Mouse (Mus musculus): ENCODE measurements at regions not wholly inside any gene's neighbourhood (a gene's known extent, or its start where the extent isn't known, plus 50 kb on each side); places are given as distances from the start of the nearest gene placed in this dataset.
A peak's percentile ranks its signal among the peaks of the same experiment; 100 is the strongest.

GRCm38 (mm10) chr3:118418981-118419380 is 142.9 kb upstream of the Dpyd start:
- no peak for ATAC-seq (ENCODE audit: extremely low read depth, insufficient number of reproducible peaks, low FRiP score, low TSS enrichment)
- Histone ChIP-seq H3K27ac (replicated peaks) (no peak overlapping the region), H3K36me3 (no peaks in the 10 kb centered on the region), H3K4me2 (no peak overlapping the region), H3K4me1 (no peaks in the 10 kb centered on the region), H3K27me3 (replicated peaks) (no peaks in the 10 kb centered on the region), H3K9me3 (no peaks in the 10 kb centered on the region), H3K4me3 (no peak overlapping the region), H3K9ac (no peak overlapping the region)
- WGBS, result 68% methylated on average over 3 of the region's 3 CpGs

DNA sequence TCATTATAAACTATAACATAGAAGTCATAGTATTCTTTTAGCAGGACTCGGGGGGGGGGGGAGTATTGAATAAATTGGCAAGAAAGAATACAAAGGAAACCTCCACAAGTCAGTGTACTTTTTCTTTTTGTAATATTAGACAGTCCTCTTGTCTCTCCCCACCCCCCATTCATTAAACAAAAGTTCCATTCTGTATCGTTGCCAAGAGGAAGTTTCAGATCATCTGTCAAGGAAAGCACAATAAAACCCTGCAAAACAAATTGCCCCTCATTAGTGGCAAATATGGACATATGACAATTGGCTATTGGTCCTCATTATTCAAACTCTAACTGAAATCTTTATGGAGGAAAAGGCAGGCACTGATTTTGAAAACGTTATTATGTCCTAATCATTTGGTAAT is 140.2 kb upstream of the Dpyd start:
- peaks cover 6% of the 10 kb centered on the region; the same call in 1 of the 2 replicates for H3K27me3 ChIP-seq (replicated peaks)
- 48% methylated on average over 3 of the region's 3 CpGs for WGBS
- ATAC-seq (ENCODE audit: extremely low read depth, insufficient number of reproducible peaks, low FRiP score, low TSS enrichment), result no peak

GRCm38 (mm10) chr3:118425748-118426147 is 136.2 kb upstream of the Dpyd start:
- Histone ChIP-seq H3K4me3 (peak overlapping the region; percentile 49), H3K4me1 (peaks cover 16% of the 10 kb centered on the region), H3K27ac (replicated peaks) (no peak overlapping the region), H3K27me3 (replicated peaks) (peaks cover 24% of the 10 kb centered on the region), H3K4me2 (peak overlapping the region; percentile 74), H3K9ac (peak overlapping the region; percentile 21; the same call in 1 of the 2 replicates), H3K36me3 (no peaks in the 10 kb centered on the region), H3K9me3 (no peaks in the 10 kb centered on the region)
- WGBS, result 6% methylated on average over 19 of the region's 19 CpGs
- ATAC-seq (ENCODE audit: extremely low read depth, insufficient number of reproducible peaks, low FRiP score, low TSS enrichment), result no peak; the same call in 1 of the 2 replicates

More for the DNA sequence above, 140.2 kb upstream of the Dpyd start:
- H3K4me2 ChIP-seq, result no peak overlapping the region
- H3K36me3 ChIP-seq, result no peaks in the 10 kb centered on the region
- no peak overlapping the region for H3K27ac ChIP-seq (replicated peaks)
- no peaks in the 10 kb centered on the region for H3K9me3 ChIP-seq
- no peak overlapping the region for H3K4me3 ChIP-seq
- no peak overlapping the region for H3K9ac ChIP-seq
- peaks cover 8% of the 10 kb centered on the region; the same call in 1 of the 2 replicates for H3K4me1 ChIP-seq

DNA sequence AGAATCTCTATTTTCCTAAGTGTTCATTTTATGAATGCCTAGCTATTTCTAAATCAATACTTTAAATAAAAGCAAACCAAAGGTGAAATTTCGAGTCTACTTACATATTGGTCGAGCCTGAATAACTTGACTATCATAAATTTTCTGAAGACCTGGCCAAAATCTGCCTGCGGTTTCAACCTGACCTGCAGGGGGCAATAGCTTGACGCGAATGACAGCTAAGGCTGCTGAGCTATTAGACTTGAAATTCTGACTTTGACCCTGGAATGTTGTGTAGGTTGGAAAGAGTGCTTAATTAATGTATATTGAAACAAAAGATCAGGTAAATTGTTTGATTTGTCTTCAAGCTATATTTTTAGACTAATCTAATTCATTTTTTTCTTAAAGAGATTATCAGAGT is 133.4 kb upstream of the Dpyd start:
- WGBS, result 2% methylated on average over 5 of the region's 5 CpGs

DNA sequence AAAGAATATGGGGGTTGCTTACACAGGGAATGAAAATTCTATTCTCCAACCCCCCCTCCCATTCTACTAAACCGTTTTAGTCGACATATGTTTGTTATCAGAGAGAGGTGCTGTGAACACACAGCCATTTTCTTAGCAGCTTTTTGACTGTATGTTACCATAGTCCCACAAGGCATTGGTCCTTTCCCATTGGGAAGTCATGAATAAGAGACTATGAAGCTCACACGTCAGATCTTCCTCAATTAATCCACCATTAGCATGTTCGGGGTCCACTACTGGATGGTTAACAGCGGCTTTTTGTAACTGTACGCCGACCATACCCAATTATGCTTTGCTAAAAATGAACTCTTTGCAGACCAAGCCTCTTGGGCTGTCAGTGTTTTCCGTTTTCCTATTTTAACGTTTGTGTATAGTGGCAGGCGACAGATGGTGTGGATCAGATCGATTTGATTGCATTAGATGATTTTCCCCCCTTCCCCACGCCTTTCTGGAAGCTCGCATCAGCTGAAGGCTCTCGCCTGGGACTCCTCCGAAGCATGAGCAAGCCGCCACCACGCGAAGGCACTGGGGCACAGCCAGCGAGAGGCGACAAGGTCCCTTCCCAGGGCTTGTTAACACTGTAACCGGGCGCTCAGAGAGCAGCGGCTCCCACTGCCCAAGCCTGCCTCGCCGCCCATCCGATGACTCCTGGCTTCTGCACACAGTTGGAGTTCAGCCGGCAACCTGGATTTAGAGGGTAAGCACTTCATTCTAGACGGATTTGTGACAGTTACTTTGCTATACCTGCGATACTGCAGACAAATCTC is 131.9 kb upstream of the Dpyd start:
- 9% methylated on average over 29 of the region's 29 CpGs for WGBS
- peak overlapping the region; percentile 69 for H3K4me2 ChIP-seq
- no peak overlapping the region for H3K27ac ChIP-seq (replicated peaks)
- H3K27me3 ChIP-seq (replicated peaks), result peaks cover 65% of the 10 kb centered on the region
- H3K36me3 ChIP-seq, result no peaks in the 10 kb centered on the region
- H3K4me3 ChIP-seq, result peak overlapping the region; percentile 45
- peaks cover 31% of the 10 kb centered on the region for H3K4me1 ChIP-seq
- H3K9ac ChIP-seq, result peak overlapping the region; percentile 24; the same call in 1 of the 2 replicates
- ATAC-seq (ENCODE audit: extremely low read depth, insufficient number of reproducible peaks, low FRiP score, low TSS enrichment), result no peak
- no peaks in the 10 kb centered on the region for H3K9me3 ChIP-seq

More for the DNA sequence above, 133.4 kb upstream of the Dpyd start:
- H3K27ac ChIP-seq (replicated peaks), result no peak overlapping the region
- no peak overlapping the region for H3K4me3 ChIP-seq
- H3K4me1 ChIP-seq, result peaks cover 22% of the 10 kb centered on the region
- no peak for ATAC-seq (ENCODE audit: extremely low read depth, insufficient number of reproducible peaks, low FRiP score, low TSS enrichment)
- H3K27me3 ChIP-seq (replicated peaks), result peaks cover 50% of the 10 kb centered on the region
- H3K9ac ChIP-seq, result no peak overlapping the region
- no peak overlapping the region for H3K4me2 ChIP-seq
- H3K36me3 ChIP-seq, result no peaks in the 10 kb centered on the region
- H3K9me3 ChIP-seq, result no peaks in the 10 kb centered on the region

DNA sequence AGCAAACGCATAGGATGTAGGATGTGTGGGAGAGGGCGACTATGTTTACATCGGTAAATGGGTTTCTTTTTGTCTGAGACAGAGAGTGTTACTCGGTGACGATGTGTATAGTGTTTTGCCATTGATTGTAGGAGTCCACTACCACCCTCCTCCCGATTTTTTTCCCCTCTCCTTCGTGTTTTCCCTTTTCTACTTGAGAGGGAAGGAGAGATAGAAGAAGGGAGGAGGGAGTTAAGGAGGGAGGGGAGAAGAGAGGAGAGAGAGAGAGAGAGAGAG is 131.4 kb upstream of the Dpyd start:
- H3K9ac ChIP-seq, result peak overlapping the region; percentile 24; the same call in 1 of the 2 replicates
- peaks cover 36% of the 10 kb centered on the region for H3K4me1 ChIP-seq
- no peak overlapping the region for H3K27ac ChIP-seq (replicated peaks)
- no peaks in the 10 kb centered on the region for H3K36me3 ChIP-seq
- peak overlapping the region; percentile 45 for H3K4me3 ChIP-seq
- 2% methylated on average over 7 of the region's 7 CpGs for WGBS
- no peaks in the 10 kb centered on the region for H3K9me3 ChIP-seq
- no peak for ATAC-seq (ENCODE audit: extremely low read depth, insufficient number of reproducible peaks, low FRiP score, low TSS enrichment)
- H3K4me2 ChIP-seq, result peak overlapping the region; percentile 69
- peaks cover 70% of the 10 kb centered on the region for H3K27me3 ChIP-seq (replicated peaks)

DNA sequence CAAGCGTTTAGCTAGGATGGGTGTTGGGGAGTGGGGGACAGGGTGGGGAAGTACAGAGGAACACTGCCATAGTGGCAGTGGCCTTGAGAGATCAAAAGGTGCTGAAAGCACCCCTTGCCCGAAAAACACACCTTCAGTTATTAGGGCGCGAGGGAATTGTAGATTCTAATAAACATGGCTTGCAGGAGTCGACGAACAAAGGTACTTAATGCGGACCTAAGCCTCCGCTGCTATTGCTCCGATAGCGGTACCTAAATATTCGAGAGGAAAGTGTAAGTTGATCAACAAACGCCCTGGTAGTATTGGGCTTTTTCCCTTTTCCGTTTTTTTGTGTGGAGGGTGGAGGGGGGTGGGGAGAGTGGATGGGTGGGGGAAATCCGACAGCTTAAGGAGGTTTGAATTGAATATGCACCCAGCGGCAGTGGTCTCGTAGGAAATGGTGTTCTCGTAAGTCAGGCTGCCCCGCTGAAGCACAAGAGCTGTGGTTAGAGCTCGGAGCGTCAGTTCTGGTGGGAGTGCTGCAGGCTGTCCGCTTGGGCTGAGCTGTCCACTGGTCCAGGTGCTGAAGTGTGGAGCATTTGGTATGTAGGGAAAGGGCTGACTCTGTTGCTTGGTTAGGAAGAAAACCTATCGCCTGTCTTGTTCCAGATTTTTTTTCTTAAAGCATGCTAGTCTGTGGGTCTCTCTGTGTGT is 130.8 kb upstream of the Dpyd start:
- no peak for ATAC-seq (ENCODE audit: extremely low read depth, insufficient number of reproducible peaks, low FRiP score, low TSS enrichment)
- Histone ChIP-seq H3K36me3 (no peaks in the 10 kb centered on the region), H3K9me3 (no peaks in the 10 kb centered on the region), H3K4me3 (peak overlapping the region; percentile 45), H3K27me3 (replicated peaks) (peaks cover 74% of the 10 kb centered on the region), H3K9ac (no peak overlapping the region), H3K4me1 (peaks cover 30% of the 10 kb centered on the region), H3K27ac (replicated peaks) (no peak overlapping the region), H3K4me2 (peak overlapping the region; percentile 69)
- 3% methylated on average over 22 of the region's 22 CpGs for WGBS

DNA sequence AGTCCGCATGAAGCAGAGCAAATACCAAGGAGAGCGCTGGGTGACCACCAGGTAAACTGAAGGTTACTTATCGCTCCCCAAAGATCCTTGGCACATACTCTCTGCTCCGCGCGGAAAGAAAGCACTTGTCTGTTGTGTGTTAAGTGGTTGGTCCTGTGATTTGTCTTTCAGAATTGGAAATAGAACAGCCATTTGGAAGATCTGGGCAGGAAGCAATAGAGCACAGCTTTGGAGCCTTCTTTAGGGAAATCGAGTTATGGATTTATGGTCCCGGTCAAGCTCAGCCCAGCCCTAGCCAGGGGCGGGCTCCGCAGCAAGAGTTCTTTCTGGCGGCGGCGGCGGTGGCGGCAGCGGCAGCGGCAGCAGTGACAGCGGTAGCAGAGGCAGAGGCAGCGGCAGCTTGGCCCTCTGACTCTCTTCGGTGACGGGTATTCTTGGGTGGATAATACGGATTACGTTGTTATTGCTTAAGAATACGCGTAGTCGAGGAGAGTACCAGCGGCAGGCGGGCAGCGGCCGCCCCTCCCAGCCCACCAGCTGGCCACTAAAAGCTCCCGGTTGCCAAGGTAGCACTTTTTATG is 128.4 kb upstream of the Dpyd start:
- no peak overlapping the region for H3K27ac ChIP-seq (replicated peaks)
- H3K4me3 ChIP-seq, result peak overlapping the region; percentile 61
- H3K36me3 ChIP-seq, result no peaks in the 10 kb centered on the region
- ATAC-seq (ENCODE audit: extremely low read depth, insufficient number of reproducible peaks, low FRiP score, low TSS enrichment), result no peak
- 1% methylated on average over 31 of the region's 31 CpGs for WGBS
- peaks cover 28% of the 10 kb centered on the region for H3K4me1 ChIP-seq
- H3K9ac ChIP-seq, result peak overlapping the region; percentile 55; the same call in 1 of the 2 replicates
- peak overlapping the region; percentile 88 for H3K4me2 ChIP-seq
- H3K9me3 ChIP-seq, result no peaks in the 10 kb centered on the region
- peaks cover 74% of the 10 kb centered on the region for H3K27me3 ChIP-seq (replicated peaks)

GRCm38 (mm10) chr3:118434311-118434710 is 127.6 kb upstream of the Dpyd start:
- under 1% methylated on average over 17 of the region's 17 CpGs for WGBS

DNA sequence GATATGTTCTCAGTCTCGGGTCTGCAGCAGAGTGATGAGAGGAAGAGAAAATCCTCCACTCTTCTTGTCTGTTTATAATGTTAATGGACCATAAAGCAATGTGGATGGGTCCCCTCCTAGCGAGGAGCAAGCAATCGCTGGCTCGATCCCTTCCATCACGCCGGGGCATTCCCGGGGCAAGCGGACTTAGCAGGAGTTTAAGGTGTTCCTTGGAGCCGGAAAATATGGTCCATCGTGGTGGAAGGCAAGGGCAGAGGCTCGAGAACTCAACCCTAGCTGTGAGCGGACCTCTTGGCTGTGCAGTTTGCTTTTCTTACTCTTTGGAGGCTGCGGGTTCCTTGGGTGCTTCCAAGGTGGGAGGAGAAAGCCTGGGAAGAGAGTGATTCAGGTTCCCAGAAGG is 127.1 kb upstream of the Dpyd start:
- no peak for ATAC-seq (ENCODE audit: extremely low read depth, insufficient number of reproducible peaks, low FRiP score, low TSS enrichment)
- no peak overlapping the region for H3K9ac ChIP-seq

More at GRCm38 (mm10) chr3:118434311-118434710, 127.6 kb upstream of the Dpyd start:
- Histone ChIP-seq H3K9ac (0 out of 2 replicates have a peak overlapping the region, but pooled peaks have one; percentile 52), H3K4me3 (peak overlapping the region; percentile 61), H3K27ac (replicated peaks) (no peak overlapping the region), H3K9me3 (no peaks in the 10 kb centered on the region), H3K36me3 (no peaks in the 10 kb centered on the region), H3K27me3 (replicated peaks) (peaks cover 74% of the 10 kb centered on the region), H3K4me2 (peak overlapping the region; percentile 88), H3K4me1 (peaks cover 28% of the 10 kb centered on the region)
- no peak for ATAC-seq (ENCODE audit: extremely low read depth, insufficient number of reproducible peaks, low FRiP score, low TSS enrichment)

DNA sequence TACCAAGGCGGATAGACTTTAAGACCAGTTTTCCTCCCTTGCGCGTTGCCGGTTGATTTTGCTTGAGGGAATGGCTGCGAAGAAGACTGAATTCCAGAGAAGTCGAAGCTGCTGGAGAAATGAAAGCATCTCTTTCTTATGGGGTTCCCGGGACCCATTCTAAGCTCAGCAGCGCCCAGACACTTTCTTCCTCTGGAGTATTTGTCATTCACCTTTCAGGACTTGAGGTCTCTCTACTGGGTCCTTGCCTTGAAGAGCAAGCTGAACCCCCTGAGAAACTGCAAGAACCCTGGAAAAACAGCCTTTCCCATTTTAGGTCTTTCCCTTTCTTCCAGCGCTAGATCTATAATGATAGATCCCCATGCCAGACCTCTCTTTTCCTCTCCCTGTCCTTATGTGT is 126.7 kb upstream of the Dpyd start:
- 8% methylated on average over 9 of the region's 9 CpGs for WGBS
- H3K27me3 ChIP-seq (replicated peaks), result peaks cover 68% of the 10 kb centered on the region
- ATAC-seq (ENCODE audit: extremely low read depth, insufficient number of reproducible peaks, low FRiP score, low TSS enrichment), result no peak
- H3K27ac ChIP-seq (replicated peaks), result no peak overlapping the region
- peak overlapping the region; percentile 61 for H3K4me3 ChIP-seq
- no peaks in the 10 kb centered on the region for H3K9me3 ChIP-seq
- peak overlapping the region; percentile 88 for H3K4me2 ChIP-seq
- H3K4me1 ChIP-seq, result peaks cover 24% of the 10 kb centered on the region
- no peak overlapping the region for H3K9ac ChIP-seq
- H3K36me3 ChIP-seq, result no peaks in the 10 kb centered on the region

More for the DNA sequence above, 127.1 kb upstream of the Dpyd start:
- 2% methylated on average over 13 of the region's 13 CpGs for WGBS
- Histone ChIP-seq H3K4me3 (peak overlapping the region; percentile 61), H3K27me3 (replicated peaks) (peaks cover 72% of the 10 kb centered on the region), H3K9me3 (no peaks in the 10 kb centered on the region), H3K36me3 (no peaks in the 10 kb centered on the region), H3K27ac (replicated peaks) (no peak overlapping the region), H3K4me2 (peak overlapping the region; percentile 88), H3K4me1 (peaks cover 28% of the 10 kb centered on the region)
